Comparison of ENCODE assay signal across 10 mouse cellular contexts in genomic region chr6:52197271-52197670, GRCm38 (mm10). TPM values are rescaled to one million over a fixed set of nuclear protein-coding genes. Genes with fewer than 3 reads are reported as not detected.
DNase-seq lines count a peak whose midpoint lies in the region; ATAC-seq lines count a peak whose summit lies in the region.
"Had no signal": no experiment of that assay in that cellular context is flagged by ENCODE, and none has a peak within 500 bp of the region (broad histone marks: within the 10 kb centered on the region; RNA-seq: fewer than 3 reads in every experiment).

No protein-coding gene starts in this region.

- no peak overlapping the region for H3K9ac ChIP-seq in forebrain, embryonic 11.5 days (ENCODE audit: low read length)
- no peak overlapping the region for H3K9ac ChIP-seq in intestine, embryonic 15.5 days
- peak overlapping the region; percentile 49 for H3K9ac ChIP-seq in lung, embryonic 16.5 days (ENCODE audit: low read length)
- H3K9ac ChIP-seq: embryonic facial prominence, embryonic 12.5 days had no signal

- peaks cover 100% of the 10 kb centered on the region for H3K27me3 ChIP-seq in forebrain, embryonic 11.5 days (ENCODE audit: control insufficient read depth, insufficient read depth, low read length)
- H3K27me3 ChIP-seq in forebrain, embryonic 10.5 days (ENCODE audit: poor library complexity, severe bottlenecking): peaks cover 100% of the 10 kb centered on the region
- no peaks in the 10 kb centered on the region for H3K27me3 ChIP-seq in intestine, embryonic 15.5 days (replicated peaks)
- peaks cover 43% of the 10 kb centered on the region for H3K27me3 ChIP-seq in lung, embryonic 16.5 days (ENCODE audit: control insufficient read depth, insufficient read depth, low read depth, low read length)

- H3K36me3 ChIP-seq in forebrain, embryonic 11.5 days (ENCODE audit: control insufficient read depth, insufficient read depth, low read length): no peaks in the 10 kb centered on the region
- no peaks in the 10 kb centered on the region for H3K36me3 ChIP-seq in forebrain, embryonic 10.5 days (replicated peaks)
- no peaks in the 10 kb centered on the region for H3K36me3 ChIP-seq in intestine, embryonic 15.5 days
- H3K36me3 ChIP-seq in lung, embryonic 16.5 days (ENCODE audit: control insufficient read depth, insufficient read depth, low read length): no peaks in the 10 kb centered on the region
- H3K36me3 ChIP-seq: embryonic facial prominence, embryonic 12.5 days had no signal

- H3K4me2 ChIP-seq in forebrain, embryonic 11.5 days (ENCODE audit: low read depth, low read length, severe bottlenecking): no peak overlapping the region
- H3K4me2 ChIP-seq in intestine, embryonic 15.5 days (replicated peaks): peak overlapping the region; percentile 39
- peak overlapping the region; percentile 55 for H3K4me2 ChIP-seq in lung, embryonic 16.5 days (ENCODE audit: low read depth, low read length)
- H3K4me2 ChIP-seq: embryonic facial prominence, embryonic 12.5 days had no signal

- no peak overlapping the region for H3K4me3 ChIP-seq in forebrain, embryonic 11.5 days (ENCODE audit: low read depth, low read length)
- H3K4me3 ChIP-seq in forebrain, embryonic 10.5 days: no peak overlapping the region
- no peak overlapping the region for H3K4me3 ChIP-seq in intestine, embryonic 15.5 days (replicated peaks)
- H3K4me3 ChIP-seq in lung, embryonic 16.5 days (ENCODE audit: low read length): peak overlapping the region; percentile 24
- H3K4me3 ChIP-seq: embryonic facial prominence, embryonic 12.5 days had no signal

- DNase-seq in forebrain, embryonic 11.5 days (ENCODE audit: low spot score): peak; percentile 55
- no peak for DNase-seq in forebrain, embryonic 10.5 days (ENCODE audit: extremely low spot score, low spot score)
- peak; percentile 78 for DNase-seq in adrenal gland, postnatal 14 days
- no peak for DNase-seq in cerebellum, postnatal 4 days (ENCODE audit: low spot score in 2 of 2)
- DNase-seq in frontal cortex, postnatal 25 days (ENCODE audit: low spot score in 2 of 2): no peak

- peaks cover under 1% of the 10 kb centered on the region; the same call in 1 of the 2 replicates for H3K4me1 ChIP-seq in forebrain, embryonic 11.5 days (replicated peaks; ENCODE audit: control insufficient read depth, insufficient read depth, low read length)
- H3K4me1 ChIP-seq in forebrain, embryonic 10.5 days: peaks cover under 1% of the 10 kb centered on the region; the same call in 1 of the 2 replicates
- peaks cover 26% of the 10 kb centered on the region for H3K4me1 ChIP-seq in intestine, embryonic 15.5 days (replicated peaks)
- H3K4me1 ChIP-seq in lung, embryonic 16.5 days (replicated peaks; ENCODE audit: control insufficient read depth, insufficient read depth, low read length): peaks cover 40% of the 10 kb centered on the region
- H3K4me1 ChIP-seq: embryonic facial prominence, embryonic 12.5 days had no signal

- H3K9me3 ChIP-seq in forebrain, embryonic 11.5 days (ENCODE audit: control insufficient read depth, low read length): no peaks in the 10 kb centered on the region
- H3K9me3 ChIP-seq in forebrain, embryonic 10.5 days: no peaks in the 10 kb centered on the region
- H3K9me3 ChIP-seq in intestine, embryonic 15.5 days: no peaks in the 10 kb centered on the region
- no peaks in the 10 kb centered on the region for H3K9me3 ChIP-seq in lung, embryonic 16.5 days (ENCODE audit: control insufficient read depth, low read length)
- H3K9me3 ChIP-seq: embryonic facial prominence, embryonic 12.5 days had no signal

- ATAC-seq in forebrain, embryonic 11.5 days (replicated peaks; ENCODE audit: low FRiP score): no peak
- peak; percentile 66; the same call in 1 of the 2 replicates for ATAC-seq in intestine, embryonic 15.5 days
- peak; percentile 84 for ATAC-seq in lung, embryonic 16.5 days (ENCODE audit: low read depth)
- ATAC-seq in monocyte, adult 5-6 weeks (replicated peaks; ENCODE audit: insufficient number of reproducible peaks, low FRiP score, low TSS enrichment, poor library complexity, severe bottlenecking): no peak

- 1% methylated on average over 10 of the region's 10 CpGs for WGBS in forebrain, embryonic 11.5 days
- WGBS in forebrain, embryonic 10.5 days: under 1% methylated on average over 10 of the region's 10 CpGs
- WGBS in intestine, embryonic 15.5 days: 11% methylated on average over 10 of the region's 10 CpGs
- WGBS in lung, embryonic 16.5 days: 4% methylated on average over 10 of the region's 10 CpGs

- no peak overlapping the region for H3K27ac ChIP-seq in forebrain, embryonic 11.5 days (ENCODE audit: low read depth, low read length)
- no peak overlapping the region for H3K27ac ChIP-seq in forebrain, embryonic 10.5 days
- peak overlapping the region; percentile 75 for H3K27ac ChIP-seq in intestine, embryonic 15.5 days
- peak overlapping the region; percentile 87 for H3K27ac ChIP-seq in lung, embryonic 16.5 days (ENCODE audit: low read length)
- H3K27ac ChIP-seq: embryonic facial prominence, embryonic 12.5 days had no signal

RNA-seq across cellular contexts. Expression of gene Hoxa4, which starts 5.7 kb away (rescaled TPM):
- polyA plus RNA-seq in forebrain, embryonic 11.5 days (2014; fragmentation: Nextera tagmentation; extraction: Ambion mirVana): not detected in 2 replicates
- polyA plus RNA-seq in forebrain, embryonic 10.5 days (2016; fragmentation: Nextera tagmentation; extraction: Ambion mirVana): not detected in 2 replicates
- 6.4 and 7.3 TPM in 2 replicates for total RNA-seq in adrenal gland, postnatal 14 days (2021)
- 3.7 and 4.5 TPM in 2 replicates for polyA plus RNA-seq in intestine, embryonic 15.5 days (2015; fragmentation: Nextera tagmentation; extraction: Ambion mirVana)
- 2.4 and 2.7 TPM in 2 replicates for polyA plus RNA-seq in lung, embryonic 16.5 days (2015; fragmentation: Nextera tagmentation; extraction: Ambion mirVana)
- total RNA-seq in monocyte, adult 5-6 weeks (2017): not detected in 3 replicates
- polyA plus RNA-seq: embryonic facial prominence, embryonic 12.5 days had no signal

RNA-seq across cellular contexts. Expression of gene Hoxa5, which starts 7.1 kb away (rescaled TPM):
- polyA plus RNA-seq in forebrain, embryonic 11.5 days (2014; fragmentation: Nextera tagmentation; extraction: Ambion mirVana): not detected in 2 replicates
- not detected in 2 replicates for polyA plus RNA-seq in forebrain, embryonic 10.5 days (2016; fragmentation: Nextera tagmentation; extraction: Ambion mirVana)
- 25.8 and 26.3 TPM in 2 replicates for total RNA-seq in adrenal gland, postnatal 14 days (2021)
- polyA plus RNA-seq in intestine, embryonic 15.5 days (2015; fragmentation: Nextera tagmentation; extraction: Ambion mirVana): 22.9 and 25.1 TPM in 2 replicates
- polyA plus RNA-seq in lung, embryonic 16.5 days (2015; fragmentation: Nextera tagmentation; extraction: Ambion mirVana): 32.3 and 36.3 TPM in 2 replicates
- 0.39 TPM in 1 of 3 replicates, not detected in the others for total RNA-seq in monocyte, adult 5-6 weeks (2017)

RNA-seq across cellular contexts. Expression of gene Hoxa6, which starts 11.3 kb away (rescaled TPM):
- polyA plus RNA-seq in forebrain, embryonic 11.5 days (2014; fragmentation: Nextera tagmentation; extraction: Ambion mirVana): not detected in 2 replicates
- polyA plus RNA-seq in forebrain, embryonic 10.5 days (2016; fragmentation: Nextera tagmentation; extraction: Ambion mirVana): not detected in 2 replicates
- 3.7 and 5.9 TPM in 2 replicates for total RNA-seq in adrenal gland, postnatal 14 days (2021)
- polyA plus RNA-seq in intestine, embryonic 15.5 days (2015; fragmentation: Nextera tagmentation; extraction: Ambion mirVana): 2.2 and 2.3 TPM in 2 replicates
- 2.0 and 2.2 TPM in 2 replicates for polyA plus RNA-seq in lung, embryonic 16.5 days (2015; fragmentation: Nextera tagmentation; extraction: Ambion mirVana)
- not detected in 3 replicates for total RNA-seq in monocyte, adult 5-6 weeks (2017)
- polyA plus RNA-seq: embryonic facial prominence, embryonic 12.5 days; liver, embryonic 16.5 days had no signal

RNA-seq across cellular contexts. Expression of gene Hoxa3, which starts 15.9 kb away (rescaled TPM):
- polyA plus RNA-seq in forebrain, embryonic 11.5 days (2014; fragmentation: Nextera tagmentation; extraction: Ambion mirVana): not detected in 2 replicates
- not detected in 2 replicates for polyA plus RNA-seq in forebrain, embryonic 10.5 days (2016; fragmentation: Nextera tagmentation; extraction: Ambion mirVana)
- total RNA-seq in adrenal gland, postnatal 14 days (2021): 6.9 and 10.5 TPM in 2 replicates
- polyA plus RNA-seq in intestine, embryonic 15.5 days (2015; fragmentation: Nextera tagmentation; extraction: Ambion mirVana): 5.8 and 6.2 TPM in 2 replicates
- polyA plus RNA-seq in lung, embryonic 16.5 days (2015; fragmentation: Nextera tagmentation; extraction: Ambion mirVana): 6.6 and 7.6 TPM in 2 replicates
- total RNA-seq in monocyte, adult 5-6 weeks (2017): 0.29 TPM in 1 of 3 replicates, not detected in the others

RNA-seq across cellular contexts. Expression of gene Gm28308, which starts 15.9 kb away (rescaled TPM):
- not detected in 2 replicates for polyA plus RNA-seq in forebrain, embryonic 11.5 days (2014; fragmentation: Nextera tagmentation; extraction: Ambion mirVana)
- not detected in 2 replicates for polyA plus RNA-seq in forebrain, embryonic 10.5 days (2016; fragmentation: Nextera tagmentation; extraction: Ambion mirVana)
- total RNA-seq in adrenal gland, postnatal 14 days (2021): 1.3 and 1.4 TPM in 2 replicates
- polyA plus RNA-seq in intestine, embryonic 15.5 days (2015; fragmentation: Nextera tagmentation; extraction: Ambion mirVana): not detected in 2 replicates
- polyA plus RNA-seq in lung, embryonic 16.5 days (2015; fragmentation: Nextera tagmentation; extraction: Ambion mirVana): not detected in 2 replicates
- total RNA-seq in monocyte, adult 5-6 weeks (2017): 5.6 TPM in 1 of 3 replicates, not detected in the others
- polyA plus RNA-seq: embryonic facial prominence, embryonic 12.5 days; liver, embryonic 16.5 days had no signal

Comparison
In these comparisons a context has a peak if more than half of its experiments do, and no peak if none do; other contexts are left out.
1. DNase-seq: peak in forebrain, embryonic 11.5 days (single experiment) and adrenal gland, postnatal 14 days (single experiment); none in forebrain, embryonic 10.5 days (single experiment), cerebellum, postnatal 4 days (0 of 2) and frontal cortex, postnatal 25 days (0 of 2).
2. ATAC-seq: peak in intestine, embryonic 15.5 days (single experiment) and lung, embryonic 16.5 days (single experiment); none in forebrain, embryonic 11.5 days (single experiment) and monocyte, adult 5-6 weeks (single experiment).
3. H3K27ac ChIP-seq: peak in intestine, embryonic 15.5 days (single experiment) and lung, embryonic 16.5 days (single experiment); none in forebrain, embryonic 11.5 days (single experiment) and forebrain, embryonic 10.5 days (single experiment).
4. RNA of gene Hoxa5, which starts 7.1 kb away (polyA plus RNA-seq): 32.3 to 36.3 TPM in lung, embryonic 16.5 days and 22.9 to 25.1 TPM in intestine, embryonic 15.5 days; not detected in forebrain, embryonic 11.5 days and not detected in forebrain, embryonic 10.5 days; every median in the first group is over 10 times any median in the second.